Mouse (Mus musculus) CH12.LX (cell line): ENCODE data around the gene Gm49320. TPM values are rescaled to one million over a fixed set of nuclear protein-coding genes. Genes with fewer than 3 reads are reported as not detected.

ENCODE experiments used
- DNase-seq: peaks from one replicate; pipeline ENCODE4 v3.0.0-alpha.2; 2013; ENCODE audit errors: extremely low read depth
- H3K27ac ChIP-seq: 2 replicates; pipeline ENCODE4 v1.5.1; 2012; ENCODE audit warnings: low read depth, mild to moderate bottlenecking, control low read depth, moderate library complexity; ENCODE audit not compliant: insufficient read depth
- H3K27me3 ChIP-seq: replicated peaks from 2 replicates; pipeline ENCODE3; 2012; ENCODE audit warnings: inconsistent platforms
- H3K36me3 ChIP-seq, 2 experiments: replicated peaks in 1 of 2; 2 replicates each; pipeline versions ENCODE3 to v1.6.1; 2012; ENCODE audit warnings: inconsistent platforms in 1 of 2, low read length in 1 of 2, mild to moderate bottlenecking in 1 of 2, mixed read lengths in 1 of 2, moderate library complexity in 1 of 2; ENCODE audit not compliant: control insufficient read depth in 1 of 2, insufficient read depth in 1 of 2
- H3K4me1 ChIP-seq, 2 experiments: 2 replicates each; pipeline ENCODE4 v1.6.1; 2012; ENCODE audit warnings: inconsistent platforms in 1 of 2, moderate library complexity in 1 of 2; ENCODE audit not compliant: insufficient read depth in 2 of 2, control insufficient read depth in 1 of 2
- H3K4me2 ChIP-seq: 2 replicates; pipeline ENCODE4 v1.6.1; 2012; ENCODE audit warnings: low read depth, mild to moderate bottlenecking, control low read depth; ENCODE audit not compliant: poor library complexity, insufficient read depth, severe bottlenecking
- H3K4me3 ChIP-seq, 3 experiments: fragments of 150-350 bp in 1 of 3; sonication (generic) in 1 of 3; replicated peaks in 1 of 3; 2 replicates each; pipeline versions ENCODE3 to v1.5.1; 2011 to 2012; ENCODE audit warnings: low read depth in 2 of 3, low read length in 2 of 3, mild to moderate bottlenecking in 2 of 3, moderate library complexity in 2 of 3, control low read depth in 1 of 3, improper control_type of control experiment in 1 of 3, inconsistent platforms in 1 of 3, mixed read lengths in 1 of 3; ENCODE audit not compliant: poor library complexity in 1 of 3
- H3K79me2 ChIP-seq: replicated peaks from 2 replicates; pipeline ENCODE4 v1.6.1; 2012; ENCODE audit warnings: mild to moderate bottlenecking, moderate library complexity; ENCODE audit not compliant: control insufficient read depth, poor library complexity, insufficient read depth, severe bottlenecking; ENCODE audit errors: extremely low read depth
- H3K9ac ChIP-seq: 2 replicates; pipeline ENCODE4 v1.6.1; 2012; ENCODE audit warnings: low read depth, mild to moderate bottlenecking, control low read depth, moderate library complexity; ENCODE audit not compliant: insufficient read depth
- H3K9me3 ChIP-seq: replicated peaks from 2 replicates; pipeline ENCODE3; 2012; ENCODE audit warnings: low read length, inconsistent platforms, mixed read lengths
- BHLHE40 ChIP-seq: IDR thresholded peaks from 2 replicates; pipeline ENCODE4 v1.6.1; 2011; ENCODE audit warnings: mild to moderate bottlenecking, low read depth, low read length, improper control_type of control experiment
- E2F4 ChIP-seq: IDR thresholded peaks from 2 replicates; pipeline ENCODE4 v1.6.1; 2011; ENCODE audit warnings: low read depth, low read length, improper control_type of control experiment; ENCODE audit not compliant: insufficient replicate concordance
- ELF1 ChIP-seq: IDR thresholded peaks from 2 replicates; pipeline ENCODE4 v1.6.1; 2014; ENCODE audit warnings: low read depth, mild to moderate bottlenecking, inconsistent platforms, low read length, improper control_type of control experiment
- JUN ChIP-seq: IDR thresholded peaks from 2 replicates; pipeline ENCODE4 v1.6.1; 2011; ENCODE audit warnings: low read depth, mild to moderate bottlenecking, low read length, improper control_type of control experiment, moderate library complexity; ENCODE audit not compliant: insufficient read depth
- JUND ChIP-seq: conservative IDR thresholded peaks from 2 replicates; pipeline ENCODE4 v1.6.1; 2011; ENCODE audit warnings: low read depth, low read length, improper control_type of control experiment
- KAT2A ChIP-seq: IDR thresholded peaks from 2 replicates; pipeline ENCODE4 v1.6.1; 2012; ENCODE audit warnings: low read length, improper control_type of control experiment, inconsistent platforms; ENCODE audit not compliant: insufficient replicate concordance
- MXI1 ChIP-seq: IDR thresholded peaks from 2 replicates; pipeline ENCODE4 v1.6.1; 2011; ENCODE audit warnings: mild to moderate bottlenecking, low read depth, low read length, improper control_type of control experiment
- NRF1 ChIP-seq: IDR thresholded peaks from 2 replicates; pipeline ENCODE4 v1.6.1; 2014; ENCODE audit warnings: low read depth, mild to moderate bottlenecking, inconsistent platforms, low read length, improper control_type of control experiment, moderate library complexity
- PAX5 ChIP-seq: IDR thresholded peaks from 2 replicates; pipeline ENCODE4 v1.6.1; 2012; ENCODE audit warnings: low read length, inconsistent platforms, mixed read lengths
- POLR2AphosphoS2 ChIP-seq: IDR thresholded peaks from 2 replicates; pipeline ENCODE4 v1.6.1; 2011; ENCODE audit warnings: low read depth, low read length, improper control_type of control experiment
- RAD21 ChIP-seq: IDR thresholded peaks from 2 replicates; pipeline ENCODE4 v1.6.1; 2011; ENCODE audit warnings: low read depth, mild to moderate bottlenecking, low read length, improper control_type of control experiment, moderate library complexity
- SMC3 ChIP-seq: IDR thresholded peaks from 2 replicates; pipeline ENCODE4 v1.6.1; 2011; ENCODE audit warnings: low read depth, low read length, improper control_type of control experiment
- TBP ChIP-seq: conservative IDR thresholded peaks from 2 replicates; pipeline ENCODE4 v1.6.1; 2011; ENCODE audit warnings: low read depth, low read length, improper control_type of control experiment
- USF2 ChIP-seq: conservative IDR thresholded peaks from 2 replicates; pipeline ENCODE4 v1.6.1; 2011; ENCODE audit warnings: low read depth, low read length, improper control_type of control experiment
- ZC3H11A ChIP-seq: IDR thresholded peaks from 2 replicates; pipeline ENCODE4 v1.6.1; 2012; ENCODE audit warnings: low read depth, mild to moderate bottlenecking, inconsistent platforms, low read length, improper control_type of control experiment
- ZKSCAN1 ChIP-seq: IDR thresholded peaks from 2 replicates; pipeline ENCODE4 v1.6.1; 2012; ENCODE audit warnings: low read depth, inconsistent platforms, low read length, improper control_type of control experiment, borderline replicate concordance
- dilution Hi-C: fragments of 300-500 bp; cut with MboI; formaldehyde crosslinking; loops from 2 replicates; pipeline ENCODE4 v1.14.3; 2020; ENCODE audit warnings: low sequenced_read_pairs; ENCODE audit not compliant: extremely low pct_unique_long_range_greater_than_20kb, extremely low pct_ligation_motif_present
- in situ Hi-C: fragments of 300-500 bp; cut with MboI; formaldehyde crosslinking; loops from 3 replicates; pipeline ENCODE4 v1.14.3; 2019; ENCODE audit warnings: low sequenced_read_pairs, low pct_ligation_motif_present, low pct_unique_long_range_greater_than_20kb, mixed read lengths
- polyA plus RNA-seq: library from polyadenylated mRNA; unstranded; fragments of >175 nt; gene quantifications from 2 replicates; pipeline ENCODE4 v1.2.1, GENCODE M21; 2012; ENCODE audit warnings: low read depth; ENCODE audit not compliant: insufficient read length
- total RNA-seq, 2 experiments: library from RNA; depleted of rRNA; stranded (reverse); fragments of 300-350 nt in 1 of 2; fragments of >200 nt in 1 of 2; gene quantifications; 2 replicates each; pipeline ENCODE4 v1.2.3; 2012 to 2014

The Gm49320 gene
- total and polyA plus RNA-seq, 3 experiments = 0.08 to 0.23 (median 0.08) TPM

DNA sequence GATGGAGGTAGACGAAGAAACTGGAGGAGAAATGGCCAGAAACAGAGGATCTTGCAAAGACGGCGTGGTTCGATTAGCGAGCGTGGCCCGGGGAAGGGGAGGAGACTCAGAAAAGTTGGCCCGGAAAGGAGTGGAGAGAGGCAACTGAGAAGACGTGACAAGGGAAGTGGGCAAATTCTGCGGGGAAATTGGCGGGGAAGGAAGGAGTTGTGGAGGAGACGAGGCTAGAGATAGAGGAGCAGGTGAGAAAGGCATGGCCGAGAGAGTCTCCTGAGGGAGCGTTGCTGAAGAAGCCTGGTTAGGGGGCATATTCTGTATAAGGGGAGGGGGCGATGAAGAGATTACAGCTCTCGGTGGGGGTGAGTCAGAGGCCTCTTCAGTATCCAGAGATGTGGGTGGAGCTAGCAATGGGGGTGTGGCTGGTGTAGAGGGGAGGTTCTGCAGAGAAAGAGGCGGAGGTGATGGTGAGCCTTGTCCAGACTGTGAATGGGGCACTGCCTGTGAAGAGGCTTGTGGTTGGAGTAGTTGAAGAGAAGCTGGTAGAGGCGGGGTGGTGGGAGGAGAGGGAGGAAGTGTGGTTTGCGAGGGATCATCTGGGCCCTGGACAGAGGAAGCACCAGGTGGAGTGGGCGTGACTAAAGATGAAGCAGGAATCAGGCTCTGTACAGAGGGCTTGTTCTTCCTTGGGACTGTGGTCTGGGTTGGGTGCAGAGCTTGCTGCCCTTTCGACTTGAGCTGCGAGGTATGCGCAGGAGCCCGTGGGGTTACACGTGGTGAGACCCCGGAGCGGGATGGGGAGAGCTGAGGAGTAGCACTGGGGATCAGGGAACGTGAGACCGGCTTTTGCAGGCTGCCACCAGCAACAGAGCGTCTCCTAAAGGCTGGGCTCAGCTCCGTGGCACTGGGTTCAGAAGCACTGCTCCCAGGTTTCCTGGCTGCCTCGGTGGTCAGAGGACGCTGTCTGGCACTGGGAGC lies 24.4 kb upstream of the Gm49320 start:
- in situ Hi-C loops = no loop called here
- peak; percentile 83 for DNase-seq
- Histone ChIP-seq H3K4me1 (peaks cover 7 to 19% of the 10 kb centered on the region in 2 experiments), H3K4me2 (peak overlapping the region; percentile 92), H3K9me3 (peaks cover 2% of the 10 kb centered on the region), H3K27ac (no peak overlapping the region), H3K9ac (peak overlapping the region; percentile 28; the same call in 1 of the 2 replicates), H3K36me3 (peaks cover 0 to 2% of the 10 kb centered on the region in 2 experiments), H3K4me3 (peak overlapping the region; percentile 43 to 52 (median 50)), H3K79me2 (no peaks in the 10 kb centered on the region), H3K27me3 (no peaks in the 10 kb centered on the region)
- dilution Hi-C loops = no loop called here
- TF ChIP-seq KAT2A (no peak), TBP (0 out of 2 replicates have a peak, but pooled peaks have one; percentile 19), RAD21 (no peak), E2F4 (no peak), ELF1 (0 out of 2 replicates have a peak, but pooled peaks have one; percentile 34), JUN (no peak), ZKSCAN1 (no peak), MXI1 (peak; percentile 63; the same call in 1 of the 2 replicates), USF2 (no peak), BHLHE40 (no peak), ZC3H11A (no peak), JUND (no peak), NRF1 (no peak)

DNA sequence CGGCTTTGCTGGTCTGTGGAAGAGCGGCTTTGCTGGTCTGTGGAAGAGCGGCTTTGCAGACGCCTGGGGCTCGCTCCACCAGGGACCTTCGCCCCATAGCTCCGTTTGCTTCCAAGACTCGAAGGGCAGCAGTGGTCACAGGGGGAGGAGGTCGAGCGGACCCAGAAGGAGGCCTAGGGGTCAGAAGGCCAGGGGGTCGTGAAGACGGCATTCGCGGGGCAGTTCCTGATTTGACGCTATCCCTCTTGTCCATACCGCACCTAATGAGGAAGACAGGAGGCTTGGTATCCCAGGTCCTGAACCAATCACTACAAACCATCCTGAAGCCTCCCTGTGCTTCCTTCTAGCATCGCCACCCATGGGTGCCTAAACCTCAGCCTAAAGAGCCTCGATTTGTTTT lies 22.4 kb upstream of the Gm49320 start:
- TF ChIP-seq PAX5 (no peak), KAT2A (no peak), ZC3H11A (no peak), SMC3 (no peak), POLR2AphosphoS2 (no peak)
- Histone ChIP-seq H3K27me3 (no peaks in the 10 kb centered on the region), H3K4me2 (no peak overlapping the region), H3K9me3 (no peaks in the 10 kb centered on the region), H3K36me3 (no peaks in the 10 kb centered on the region), H3K4me1 (peaks cover 7 to 19% of the 10 kb centered on the region in 2 experiments), H3K9ac (no peak overlapping the region), H3K27ac (no peak overlapping the region), H3K4me3 (no peak overlapping the region), H3K79me2 (no peaks in the 10 kb centered on the region)
- in situ Hi-C loops (no loop called here), dilution Hi-C loops (no loop called here)
- DNase-seq = no peak
